16 mouse cellular contexts compared by ENCODE assay signal in the genomic region with DNA sequence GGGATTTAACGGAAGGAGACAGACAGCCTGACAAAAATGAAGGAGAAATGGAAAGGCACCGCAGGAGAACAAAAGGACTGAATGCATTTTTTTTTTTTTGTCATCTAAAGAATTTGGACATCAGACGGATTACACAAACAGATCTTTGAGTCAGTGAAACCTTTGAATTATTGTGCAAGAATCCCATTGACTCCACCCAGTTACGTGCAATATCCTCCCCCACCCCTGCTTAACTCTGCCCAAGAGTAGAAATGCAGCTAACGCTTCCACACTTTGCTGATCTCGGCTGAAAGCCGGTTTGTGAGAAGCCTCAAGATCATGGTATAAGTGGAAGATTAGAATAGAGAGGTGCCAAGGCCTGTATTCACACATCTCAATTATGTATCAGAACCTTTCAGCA. TPM values are rescaled to one million over a fixed set of nuclear protein-coding genes. Genes with fewer than 3 reads are reported as not detected.
A peak's percentile ranks its signal among the peaks of the same experiment; 100 is the strongest.
DNase-seq lines count a peak whose midpoint lies in the region; ATAC-seq lines count a peak whose summit lies in the region.
"Had no signal": no experiment of that assay in that cellular context is flagged by ENCODE, and none has a peak within 500 bp of the region (broad histone marks: within the 10 kb centered on the region; RNA-seq: fewer than 3 reads in every experiment).

No protein-coding gene starts in this region.

- no peaks in the 10 kb centered on the region for H3K9me3 ChIP-seq in midbrain, embryonic 14.5 days (ENCODE audit: control insufficient read depth, low read length)
- no peaks in the 10 kb centered on the region for H3K9me3 ChIP-seq in midbrain, embryonic 10.5 days (replicated peaks)
- H3K9me3 ChIP-seq in intestine, embryonic 16.5 days (ENCODE audit: control insufficient read depth, low read length): no peaks in the 10 kb centered on the region
- H3K9me3 ChIP-seq: limb, embryonic 15.5 days; stomach, embryonic 15.5 days had no signal

- H3K36me3 ChIP-seq in midbrain, embryonic 14.5 days (ENCODE audit: control insufficient read depth, insufficient read depth, low read length): no peaks in the 10 kb centered on the region
- no peaks in the 10 kb centered on the region for H3K36me3 ChIP-seq in midbrain, embryonic 10.5 days
- no peaks in the 10 kb centered on the region for H3K36me3 ChIP-seq in intestine, embryonic 16.5 days (ENCODE audit: control insufficient read depth, insufficient read depth, low read length)
- H3K36me3 ChIP-seq: limb, embryonic 15.5 days; stomach, embryonic 15.5 days had no signal

- H3K4me1 ChIP-seq in midbrain, embryonic 14.5 days (ENCODE audit: control insufficient read depth, insufficient read depth, low read length): no peaks in the 10 kb centered on the region
- H3K4me1 ChIP-seq in midbrain, embryonic 10.5 days: 0 out of 2 replicates have a peak, but pooled peaks cover 2% of the 10 kb centered on the region
- no peaks in the 10 kb centered on the region for H3K4me1 ChIP-seq in intestine, embryonic 16.5 days (ENCODE audit: control insufficient read depth, insufficient read depth, low read length)
- H3K4me1 ChIP-seq: limb, embryonic 15.5 days; stomach, embryonic 15.5 days had no signal

- peak; percentile 16 for DNase-seq in midbrain, embryonic 14.5 days
- DNase-seq in midbrain, embryonic 10.5 days (ENCODE audit: low spot score): no peak
- DNase-seq in lung, postnatal 10 days: peak; percentile 36
- peak; percentile 71 for DNase-seq in yolk sac, embryonic 10.5 days (ENCODE audit: low spot score)
- DNase-seq in MN1 (ENCODE audit: low spot score): no peak
- DNase-seq in kidney, adult 18-20 months: no peak
- DNase-seq in right cerebral cortex, adult 18-20 months: no peak
- DNase-seq: adrenal gland, postnatal 25 days; cerebellum, adult 18-20 months; thymus, postnatal 25 days had no signal

- WGBS in midbrain, embryonic 14.5 days: 33% methylated on average over 7 of the region's 7 CpGs
- WGBS in midbrain, embryonic 10.5 days: 72% methylated on average over 7 of the region's 7 CpGs
- WGBS in intestine, embryonic 16.5 days: 68% methylated on average over 7 of the region's 7 CpGs

- no peak overlapping the region for H3K27ac ChIP-seq in midbrain, embryonic 14.5 days (replicated peaks; ENCODE audit: low read depth, low read length)
- H3K27ac ChIP-seq in midbrain, embryonic 10.5 days (replicated peaks): no peak overlapping the region
- H3K27ac ChIP-seq in intestine, embryonic 16.5 days (ENCODE audit: low read length): 0 out of 2 replicates have a peak overlapping the region, but pooled peaks have one; percentile 14
- H3K27ac ChIP-seq: limb, embryonic 15.5 days; stomach, embryonic 15.5 days had no signal

- H3K27me3 ChIP-seq in midbrain, embryonic 14.5 days (ENCODE audit: control insufficient read depth, insufficient read depth, low read length): no peaks in the 10 kb centered on the region
- H3K27me3 ChIP-seq in midbrain, embryonic 10.5 days (ENCODE audit: low read depth, poor library complexity, severe bottlenecking): no peaks in the 10 kb centered on the region
- H3K27me3 ChIP-seq in intestine, embryonic 16.5 days (replicated peaks; ENCODE audit: control insufficient read depth, insufficient read depth, low read length): no peaks in the 10 kb centered on the region
- H3K27me3 ChIP-seq: limb, embryonic 15.5 days; stomach, embryonic 15.5 days had no signal

- no peak overlapping the region for H3K9ac ChIP-seq in midbrain, embryonic 14.5 days (replicated peaks; ENCODE audit: low read length)
- H3K9ac ChIP-seq in intestine, embryonic 16.5 days (ENCODE audit: low read depth, low read length): no peak overlapping the region
- H3K9ac ChIP-seq: limb, embryonic 15.5 days; stomach, embryonic 15.5 days had no signal

- H3K4me2 ChIP-seq in midbrain, embryonic 14.5 days (ENCODE audit: low read length): no peak overlapping the region
- H3K4me2 ChIP-seq in intestine, embryonic 16.5 days (ENCODE audit: low read depth, low read length): no peak overlapping the region
- H3K4me2 ChIP-seq: limb, embryonic 15.5 days; stomach, embryonic 15.5 days had no signal

- H3K4me3 ChIP-seq in midbrain, embryonic 14.5 days (replicated peaks; ENCODE audit: low read depth, low read length): no peak overlapping the region
- H3K4me3 ChIP-seq in midbrain, embryonic 10.5 days: no peak overlapping the region
- no peak overlapping the region for H3K4me3 ChIP-seq in intestine, embryonic 16.5 days (ENCODE audit: low read length)
- H3K4me3 ChIP-seq: erythroblast, embryonic 14.5 days; left cerebral cortex, adult 2 months; limb, embryonic 15.5 days; stomach, embryonic 15.5 days had no signal

- ATAC-seq in midbrain, embryonic 14.5 days (ENCODE audit: low FRiP score, low TSS enrichment): no peak
- peak; percentile 69 for ATAC-seq in intestine, embryonic 16.5 days
- ATAC-seq: inflammation-experienced regulatory T-cells, adult 6 months had no signal

RNA-seq across cellular contexts. Expression of a gene that starts 17.1 kb away (rescaled TPM):
- 127 and 161 TPM in 2 replicates for polyA plus RNA-seq in midbrain, embryonic 14.5 days (2014; fragmentation: Nextera tagmentation; extraction: Ambion mirVana)
- 419 and 505 TPM in 2 replicates for polyA plus RNA-seq in midbrain, embryonic 10.5 days (2016; fragmentation: Nextera tagmentation; extraction: Ambion mirVana)
- 488 and 543 TPM in 2 replicates for polyA plus RNA-seq in intestine, embryonic 16.5 days (2015; fragmentation: Nextera tagmentation; extraction: Ambion mirVana)

Comparison
In these comparisons a context has a peak if more than half of its experiments do, and no peak if none do; other contexts are left out.
1. DNase-seq: peak in midbrain, embryonic 14.5 days (single experiment), lung, postnatal 10 days (single experiment) and yolk sac, embryonic 10.5 days (single experiment); none in midbrain, embryonic 10.5 days (single experiment), MN1 (single experiment), kidney, adult 18-20 months (single experiment) and right cerebral cortex, adult 18-20 months (single experiment).